Mouse (Mus musculus): Measurements from ENCODE around the gene Gm20835. TPM values are rescaled to one million over a fixed set of nuclear protein-coding genes. Genes with fewer than 3 reads are reported as not detected.
"Not testable (repeated sequence)": the region's sequence is repeated elsewhere in the genome, so short reads cannot be mapped to it uniquely, and the experiment has no call there.

The Gm20835 gene
- not detected in 2 replicates for polyA plus RNA-seq (2015; fragmentation: Nextera tagmentation; extraction: Ambion mirVana)

GRCm38 (mm10) chrY:36735190-36735589 lies at the start of gene Gm20835:
TSS of gene Gm20835 (minus strand) at chrY:36735290.
- WGBS: no CpG with 5 or more reads among the region's 6 CpGs
- H3K4me3 ChIP-seq; ATAC-seq (ENCODE audit: low read depth); H3K36me3 ChIP-seq; H3K9ac ChIP-seq; H3K4me1 ChIP-seq (replicated peaks); H3K27ac ChIP-seq (replicated peaks); H3K4me2 ChIP-seq; H3K9me3 ChIP-seq; H3K27me3 ChIP-seq: not testable (repeated sequence)
